Mouse (Mus musculus): Measurements from ENCODE around the gene Tbpl1. TPM values are rescaled to one million over a fixed set of nuclear protein-coding genes. Genes with fewer than 3 reads are reported as not detected.
A peak's percentile ranks its signal among the peaks of the same experiment; 100 is the strongest.

Tbpl1 gene
- polyA plus RNA-seq, 1 experiment from 2014 or later, result 36.7 TPM

- Histone ChIP-seq H3K4me1 (ENCODE audit: control insufficient read depth, insufficient read depth, low read length) (peaks cover 26% of the 10 kb centered on the region), H3K9me3 (replicated peaks; ENCODE audit: control insufficient read depth, low read length) (no peaks in the 10 kb centered on the region), H3K4me2 (ENCODE audit: low read depth, low read length) (no peak overlapping the region), H3K36me3 (ENCODE audit: control insufficient read depth, insufficient read depth) (no peaks in the 10 kb centered on the region; the same call in 1 of the 2 replicates), H3K27me3 (ENCODE audit: control insufficient read depth, insufficient read depth, low read length) (no peaks in the 10 kb centered on the region), H3K27ac (ENCODE audit: low read length) (no peak overlapping the region), H3K4me3 (ENCODE audit: low read length) (no peak overlapping the region), H3K9ac (ENCODE audit: low read length) (no peak overlapping the region)
- ATAC-seq (replicated peaks; ENCODE audit: extremely low read depth, insufficient read depth, low FRiP score), result no peak
- WGBS, result 81% methylated on average over 5 of the region's 5 CpGs
Observed at GRCm38 (mm10) chr10:22720781-22721529, 10.8 kb downstream of the Tbpl1 start.

GRCm38 (mm10) chr10:22718475-22718874 is 13.3 kb downstream of the Tbpl1 start:
- peaks cover 22% of the 10 kb centered on the region for H3K4me1 ChIP-seq (ENCODE audit: control insufficient read depth, insufficient read depth, low read length)
- WGBS, result 28% methylated on average over 4 of the region's 4 CpGs

GRCm38 (mm10) chr10:22714520-22714919 is 17.2 kb downstream of the Tbpl1 start:
- WGBS, result 50% methylated on average over 4 of the region's 4 CpGs
- Histone ChIP-seq H3K4me3 (ENCODE audit: low read length) (no peak overlapping the region), H3K27me3 (ENCODE audit: control insufficient read depth, insufficient read depth, low read length) (no peaks in the 10 kb centered on the region), H3K4me2 (ENCODE audit: low read depth, low read length) (no peak overlapping the region), H3K4me1 (ENCODE audit: control insufficient read depth, insufficient read depth, low read length) (peaks cover 6% of the 10 kb centered on the region), H3K9ac (ENCODE audit: low read length) (no peak overlapping the region), H3K9me3 (replicated peaks; ENCODE audit: control insufficient read depth, low read length) (no peaks in the 10 kb centered on the region), H3K36me3 (ENCODE audit: control insufficient read depth, insufficient read depth) (peaks cover 9% of the 10 kb centered on the region), H3K27ac (ENCODE audit: low read length) (no peak overlapping the region)
- ATAC-seq (replicated peaks; ENCODE audit: extremely low read depth, insufficient read depth, low FRiP score), result no peak

More at GRCm38 (mm10) chr10:22718475-22718874, 13.3 kb downstream of the Tbpl1 start:
- 0 out of 2 replicates have a peak, but pooled peaks have one; percentile 47 for ATAC-seq (replicated peaks; ENCODE audit: extremely low read depth, insufficient read depth, low FRiP score)
- Histone ChIP-seq H3K4me2 (ENCODE audit: low read depth, low read length) (no peak overlapping the region), H3K27ac (ENCODE audit: low read length) (no peak overlapping the region), H3K9me3 (replicated peaks; ENCODE audit: control insufficient read depth, low read length) (no peaks in the 10 kb centered on the region), H3K36me3 (ENCODE audit: control insufficient read depth, insufficient read depth) (no peaks in the 10 kb centered on the region), H3K4me3 (ENCODE audit: low read length) (no peak overlapping the region), H3K9ac (ENCODE audit: low read length) (no peak overlapping the region), H3K27me3 (ENCODE audit: control insufficient read depth, insufficient read depth, low read length) (no peaks in the 10 kb centered on the region)

GRCm38 (mm10) chr10:22712955-22713354 is 18.8 kb downstream of the Tbpl1 start:
- WGBS, result 71% methylated on average over 2 of the region's 2 CpGs
- Histone ChIP-seq H3K4me1 (ENCODE audit: control insufficient read depth, insufficient read depth, low read length) (peaks cover 13% of the 10 kb centered on the region; the same call in 1 of the 2 replicates), H3K36me3 (ENCODE audit: control insufficient read depth, insufficient read depth) (peaks cover 11% of the 10 kb centered on the region), H3K4me3 (ENCODE audit: low read length) (no peak overlapping the region), H3K9ac (ENCODE audit: low read length) (no peak overlapping the region), H3K4me2 (ENCODE audit: low read depth, low read length) (no peak overlapping the region), H3K27ac (ENCODE audit: low read length) (no peak overlapping the region), H3K9me3 (replicated peaks; ENCODE audit: control insufficient read depth, low read length) (no peaks in the 10 kb centered on the region), H3K27me3 (ENCODE audit: control insufficient read depth, insufficient read depth, low read length) (no peaks in the 10 kb centered on the region)
- ATAC-seq (replicated peaks; ENCODE audit: extremely low read depth, insufficient read depth, low FRiP score), result no peak

- Histone ChIP-seq H3K36me3 (ENCODE audit: control insufficient read depth, insufficient read depth) (peaks cover 28% of the 10 kb centered on the region), H3K4me2 (ENCODE audit: low read depth, low read length) (no peak overlapping the region), H3K9ac (ENCODE audit: low read length) (no peak overlapping the region), H3K4me3 (ENCODE audit: low read length) (no peak overlapping the region), H3K4me1 (ENCODE audit: control insufficient read depth, insufficient read depth, low read length) (peaks cover 19% of the 10 kb centered on the region), H3K27ac (ENCODE audit: low read length) (no peak overlapping the region), H3K27me3 (ENCODE audit: control insufficient read depth, insufficient read depth, low read length) (no peaks in the 10 kb centered on the region), H3K9me3 (replicated peaks; ENCODE audit: control insufficient read depth, low read length) (no peaks in the 10 kb centered on the region)
- WGBS, result 84% methylated on average over 13 of the region's 13 CpGs
- no peak for ATAC-seq (replicated peaks; ENCODE audit: extremely low read depth, insufficient read depth, low FRiP score)
Observed at GRCm38 (mm10) chr10:22710173-22710777, 21.5 kb downstream of the Tbpl1 start.

- Histone ChIP-seq H3K36me3 (ENCODE audit: control insufficient read depth, insufficient read depth) (peaks cover 30% of the 10 kb centered on the region), H3K4me2 (ENCODE audit: low read depth, low read length) (no peak overlapping the region), H3K9ac (ENCODE audit: low read length) (no peak overlapping the region), H3K9me3 (replicated peaks; ENCODE audit: control insufficient read depth, low read length) (no peaks in the 10 kb centered on the region), H3K27me3 (ENCODE audit: control insufficient read depth, insufficient read depth, low read length) (no peaks in the 10 kb centered on the region), H3K4me1 (ENCODE audit: control insufficient read depth, insufficient read depth, low read length) (peaks cover 16% of the 10 kb centered on the region), H3K27ac (ENCODE audit: low read length) (peak overlapping the region; percentile 49), H3K4me3 (ENCODE audit: low read length) (no peak overlapping the region)
- peak; percentile 69 for ATAC-seq (replicated peaks; ENCODE audit: extremely low read depth, insufficient read depth, low FRiP score)
- WGBS, result 56% methylated on average over 7 of the region's 7 CpGs
Observed at GRCm38 (mm10) chr10:22708190-22708843, 23.4 kb downstream of the Tbpl1 start.

- Histone ChIP-seq H3K4me3 (ENCODE audit: low read length) (no peak overlapping the region), H3K36me3 (ENCODE audit: control insufficient read depth, insufficient read depth) (peaks cover 23% of the 10 kb centered on the region), H3K9ac (ENCODE audit: low read length) (no peak overlapping the region), H3K4me1 (ENCODE audit: control insufficient read depth, insufficient read depth, low read length) (peaks cover 17% of the 10 kb centered on the region), H3K27me3 (ENCODE audit: control insufficient read depth, insufficient read depth, low read length) (no peaks in the 10 kb centered on the region), H3K27ac (ENCODE audit: low read length) (no peak overlapping the region), H3K9me3 (replicated peaks; ENCODE audit: control insufficient read depth, low read length) (no peaks in the 10 kb centered on the region), H3K4me2 (ENCODE audit: low read depth, low read length) (no peak overlapping the region)
- no peak for ATAC-seq (replicated peaks; ENCODE audit: extremely low read depth, insufficient read depth, low FRiP score)
- WGBS, result 87% methylated on average over 6 of the region's 6 CpGs
Observed at GRCm38 (mm10) chr10:22703844-22704243, 27.9 kb downstream of the Tbpl1 start.

GRCm38 (mm10) chr10:22701485-22702315 is 30.0 kb downstream of the Tbpl1 start:
- Histone ChIP-seq H3K4me2 (ENCODE audit: low read depth, low read length) (no peak overlapping the region), H3K36me3 (ENCODE audit: control insufficient read depth, insufficient read depth) (peaks cover 10% of the 10 kb centered on the region), H3K4me3 (ENCODE audit: low read length) (no peak overlapping the region), H3K4me1 (ENCODE audit: control insufficient read depth, insufficient read depth, low read length) (peaks cover 11% of the 10 kb centered on the region), H3K9ac (ENCODE audit: low read length) (no peak overlapping the region), H3K9me3 (replicated peaks; ENCODE audit: control insufficient read depth, low read length) (no peaks in the 10 kb centered on the region), H3K27ac (ENCODE audit: low read length) (no peak overlapping the region), H3K27me3 (ENCODE audit: control insufficient read depth, insufficient read depth, low read length) (no peaks in the 10 kb centered on the region)
- ATAC-seq (replicated peaks; ENCODE audit: extremely low read depth, insufficient read depth, low FRiP score), result no peak
- WGBS, result 74% methylated on average over 12 of the region's 12 CpGs
